Mouse (Mus musculus): ENCODE measurements around the gene Wnk2. TPM values are rescaled to one million over a fixed set of nuclear protein-coding genes. Genes with fewer than 3 reads are reported as not detected.

The Wnk2 gene
- total and polyA plus RNA-seq, 3 experiments = 0.04 TPM; not detected in 2

DNA sequence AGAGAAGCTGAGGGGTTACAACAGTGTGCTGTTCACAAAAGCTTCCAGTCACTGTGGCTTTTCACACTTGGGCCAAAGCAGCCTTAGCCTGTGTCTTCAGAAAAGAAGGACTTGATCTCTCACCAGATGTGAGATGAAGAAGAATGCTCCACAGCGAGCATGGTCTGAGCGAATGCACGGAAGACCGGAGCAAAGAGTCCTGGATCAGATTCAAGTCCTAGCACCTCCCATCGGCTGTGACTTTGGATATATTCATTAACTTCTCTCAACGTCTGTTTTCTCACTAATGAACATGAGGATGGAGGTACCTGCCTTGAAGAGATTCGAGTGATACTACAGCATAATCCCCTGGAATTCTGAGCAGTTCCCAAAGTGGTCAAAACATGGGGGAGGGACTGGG lies 6.8 kb upstream of the Wnk2 start:
- no peak overlapping the region for H3K9ac ChIP-seq (ENCODE audit: control insufficient read depth, low read depth, low read length, poor library complexity, severe bottlenecking)
- no peak overlapping the region for H3K4me3 ChIP-seq (ENCODE audit: control insufficient read depth in 1 of 2, insufficient read depth in 1 of 2, low read depth in 2 of 2, low read length in 2 of 2)
- no peak for TF ChIP-seq USF1 (IDR thresholded peaks at IDR 0.05; ENCODE audit: low read depth, low read length)
- no peak for TF ChIP-seq USF2 (IDR thresholded peaks at IDR 0.05; ENCODE audit: borderline replicate concordance in 1 of 2, insufficient read depth in 1 of 2, low read depth in 1 of 2, low read length in 2 of 2)
- TF ChIP-seq ELF1 (IDR thresholded peaks at IDR 0.05; ENCODE audit: low read depth, low read length) = no peak
- TF ChIP-seq MYC (IDR thresholded peaks at IDR 0.05; ENCODE audit: low read depth, low read length) = no peak
- TF ChIP-seq POLR2AphosphoS2 (IDR thresholded peaks at IDR 0.05; ENCODE audit: low read length) = no peak
- TF ChIP-seq SIN3A (IDR thresholded peaks at IDR 0.05; ENCODE audit: low read length) = no peak
- no peak for TF ChIP-seq MAFK (IDR thresholded peaks at IDR 0.05; ENCODE audit: borderline replicate concordance, low read depth, low read length)
- no peak for TF ChIP-seq MAX (IDR thresholded peaks at IDR 0.05; ENCODE audit: low read length)
- no peak for TF ChIP-seq MXI1 (IDR thresholded peaks at IDR 0.05; ENCODE audit: low read depth, low read length)
- no peak for TF ChIP-seq MAZ (IDR thresholded peaks at IDR 0.05; ENCODE audit: low read depth, low read length)
- no peak for TF ChIP-seq ZC3H11A (IDR thresholded peaks at IDR 0.05; ENCODE audit: low read depth, low read length)
- TF ChIP-seq MEF2A (IDR thresholded peaks at IDR 0.05; ENCODE audit: extremely low read depth, insufficient replicate concordance, low read depth, low read length, poor library complexity, severe bottlenecking) = no peak
- TF ChIP-seq EP300 (IDR thresholded peaks at IDR 0.05; ENCODE audit: low read depth in 1 of 2, low read length in 2 of 2) = no peak
- no peak for TF ChIP-seq POLR2AphosphoS5 (IDR thresholded peaks at IDR 0.05; ENCODE audit: borderline replicate concordance, low read depth, low read length)
- TF ChIP-seq ETS1 (IDR thresholded peaks at IDR 0.05; ENCODE audit: low read depth, low read length) = no peak
- TF ChIP-seq TAL1 (IDR thresholded peaks at IDR 0.05; ENCODE audit: low read length) = no peak
- no peak for TF ChIP-seq UBTF (IDR thresholded peaks at IDR 0.05; ENCODE audit: borderline replicate concordance, insufficient read depth, low read depth, low read length)
- H3K79me2 ChIP-seq (ENCODE audit: control insufficient read depth, insufficient read depth, low read length, poor library complexity) = no peaks in the 10 kb centered on the region
- 0 out of 4 replicates have a peak, but pooled peaks cover 1 to 6% of the 10 kb centered on the region in 2 experiments for H3K27me3 ChIP-seq (ENCODE audit: control insufficient read depth in 1 of 2, insufficient read depth in 2 of 2, low read length in 2 of 2)
- no peak overlapping the region for H3K27ac ChIP-seq (ENCODE audit: control insufficient read depth, low read depth, low read length)
- H3K9me3 ChIP-seq (replicated peaks; ENCODE audit: insufficient read depth, low read length) = no peaks in the 10 kb centered on the region
- H3K4me1 ChIP-seq (ENCODE audit: control insufficient read depth in 1 of 2, insufficient read depth in 2 of 2, low read length in 2 of 2) = no peaks in the 10 kb centered on the region
- no peaks in the 10 kb centered on the region for H3K36me3 ChIP-seq (ENCODE audit: control insufficient read depth in 1 of 2, insufficient read depth in 2 of 2, low read length in 2 of 2)
- no peak for DNase-seq (ENCODE audit: low read depth, low spot score)

DNA sequence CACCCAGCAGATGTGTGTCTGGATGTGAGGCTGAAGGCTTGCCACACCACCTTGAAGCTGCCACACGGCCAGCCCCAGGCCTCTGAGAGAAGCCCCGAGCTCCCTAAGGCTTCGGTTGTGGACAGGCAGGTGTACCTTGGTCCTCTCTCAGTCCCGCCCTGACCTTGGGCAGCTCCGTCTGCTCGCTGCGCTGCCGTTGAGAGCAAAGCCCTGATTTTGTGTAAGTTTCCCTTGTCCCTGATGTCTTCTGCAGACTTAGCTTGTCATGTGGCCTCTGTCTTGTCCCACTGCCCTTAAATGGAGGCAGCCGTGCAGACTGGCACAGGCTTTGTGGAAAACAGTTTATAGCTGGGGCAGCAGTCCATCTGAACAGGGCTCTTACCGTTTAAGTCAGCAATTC lies 6.2 kb upstream of the Wnk2 start:
- no peak for TF ChIP-seq GATA1 (IDR thresholded peaks at IDR 0.05; ENCODE audit: low read depth, low read length)
- TF ChIP-seq ZC3H11A (IDR thresholded peaks at IDR 0.05; ENCODE audit: low read depth, low read length) = no peak
- no peak for TF ChIP-seq TCF12 (IDR thresholded peaks at IDR 0.05; ENCODE audit: low read depth, low read length)
- TF ChIP-seq BHLHE40 (IDR thresholded peaks at IDR 0.05; ENCODE audit: borderline replicate concordance, low read depth, low read length) = no peak
- no peak for TF ChIP-seq TAL1 (IDR thresholded peaks at IDR 0.05; ENCODE audit: low read length)
- no peak for TF ChIP-seq ZMIZ1 (IDR thresholded peaks at IDR 0.05; ENCODE audit: low read depth, low read length)
- TF ChIP-seq EP300 (IDR thresholded peaks at IDR 0.05; ENCODE audit: low read depth in 1 of 2, low read length in 2 of 2) = no peak
- no peak for TF ChIP-seq MAZ (IDR thresholded peaks at IDR 0.05; ENCODE audit: low read depth, low read length)
- no peak for TF ChIP-seq E2F4 (IDR thresholded peaks at IDR 0.05; ENCODE audit: borderline replicate concordance, low read depth, low read length)
- no peak for TF ChIP-seq MAFK (IDR thresholded peaks at IDR 0.05; ENCODE audit: borderline replicate concordance, low read depth, low read length)
- 0 out of 4 replicates have a peak, but pooled peaks cover 1 to 6% of the 10 kb centered on the region in 2 experiments for H3K27me3 ChIP-seq (ENCODE audit: control insufficient read depth in 1 of 2, insufficient read depth in 2 of 2, low read length in 2 of 2)

More for the DNA sequence above, 6.2 kb upstream of the Wnk2 start:
- DNase-seq (ENCODE audit: low read depth, low spot score) = no peak
- no peaks in the 10 kb centered on the region for H3K36me3 ChIP-seq (ENCODE audit: control insufficient read depth in 1 of 2, insufficient read depth in 2 of 2, low read length in 2 of 2)
- H3K9ac ChIP-seq (ENCODE audit: control insufficient read depth, low read depth, low read length, poor library complexity, severe bottlenecking) = no peak overlapping the region
- no peaks in the 10 kb centered on the region for H3K9me3 ChIP-seq (replicated peaks; ENCODE audit: insufficient read depth, low read length)
- H3K27ac ChIP-seq (ENCODE audit: control insufficient read depth, low read depth, low read length) = no peak overlapping the region
- no peaks in the 10 kb centered on the region for H3K79me2 ChIP-seq (ENCODE audit: control insufficient read depth, insufficient read depth, low read length, poor library complexity)
- no peaks in the 10 kb centered on the region for H3K4me1 ChIP-seq (ENCODE audit: control insufficient read depth in 1 of 2, insufficient read depth in 2 of 2, low read length in 2 of 2)
- H3K4me3 ChIP-seq (ENCODE audit: control insufficient read depth in 1 of 2, insufficient read depth in 1 of 2, low read depth in 2 of 2, low read length in 2 of 2) = no peak overlapping the region
